Mouse (Mus musculus) heart, adult 2 months (tissue): Measurements from ENCODE around the gene Upp1.

ENCODE experiments used
- CTCF ChIP-seq: fragments of 200-600 bp; IDR thresholded peaks from 2 replicates; pipeline ENCODE4 v1.8.1; 2022; ENCODE audit warnings: antibody characterized with exemption, mild to moderate bottlenecking, moderate library complexity
- EP300 ChIP-seq: fragments of 200-500 bp; IDR thresholded peaks from 2 replicates; pipeline ENCODE4 v1.6.1; 2011; ENCODE audit warnings: low read depth, low read length, control low read depth; ENCODE audit not compliant: insufficient read depth

DNA sequence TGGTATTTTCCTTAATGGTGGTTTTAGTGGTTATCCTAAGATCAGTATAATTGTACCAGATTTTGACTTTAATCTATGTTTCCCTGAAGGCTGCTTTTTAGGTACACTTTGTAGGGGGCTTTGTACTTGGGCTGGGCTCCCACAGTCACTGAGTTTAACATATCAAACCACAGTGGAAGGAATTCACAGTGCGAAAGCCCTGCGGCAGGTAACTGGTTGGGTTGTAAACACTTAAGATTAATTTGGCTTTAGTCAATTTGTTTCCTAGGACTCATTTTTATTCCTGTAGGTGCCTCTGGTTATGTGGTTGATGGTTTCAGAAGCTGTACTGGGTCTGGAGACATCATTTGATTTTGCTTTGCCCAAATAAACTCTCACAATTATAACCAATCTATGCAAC is 49.4 kb downstream of the Upp1 start:
- TF ChIP-seq CTCF (no peak), EP300 (no peak)
